Mouse (Mus musculus) bone marrow, adult 2 months (tissue): ENCODE data around the gene Arhgef33. TPM values are rescaled to one million over a fixed set of nuclear protein-coding genes. Genes with fewer than 3 reads are reported as not detected.

Experiments
- H3K27ac ChIP-seq: fragments of 200-500 bp; 2 replicates; pipeline ENCODE4 v1.5.1; 2012; ENCODE audit warnings: low read depth, mild to moderate bottlenecking, control low read depth, inconsistent platforms, low read length; ENCODE audit not compliant: control insufficient read depth, poor library complexity, insufficient read depth
- H3K4me1 ChIP-seq: fragments of 200-500 bp; 2 replicates; pipeline ENCODE4 v1.6.1; 2011; ENCODE audit warnings: low read length; ENCODE audit not compliant: control insufficient read depth, insufficient read depth
- H3K4me3 ChIP-seq: fragments of 200-500 bp; replicated peaks from 2 replicates; pipeline ENCODE3; 2011; ENCODE audit warnings: mild to moderate bottlenecking, low read depth, low read length, control low read depth; ENCODE audit not compliant: control insufficient read depth
- CTCF ChIP-seq: fragments of 200-500 bp; IDR thresholded peaks from 2 replicates; pipeline ENCODE4 v1.5.1; 2011; ENCODE audit warnings: low read length, control low read depth; ENCODE audit not compliant: control insufficient read depth, insufficient read depth
- POLR2A ChIP-seq: fragments of 200-500 bp; IDR thresholded peaks from 2 replicates; pipeline ENCODE4 v1.6.1; 2011; ENCODE audit warnings: low read depth, mild to moderate bottlenecking, control low read depth, low read length, borderline replicate concordance; ENCODE audit not compliant: control insufficient read depth
- WGBS: fragments of 180-500 bp; shearing (Covaris S2); methylation state at CpG from one replicate; pipeline ENCODE4 v1.1.7; 2018; 5-methylcytosine and 5-hydroxymethylcytosine counted together
- polyA plus RNA-seq: library from polyadenylated mRNA; stranded (reverse); fragments of >200 nt; gene quantifications from 2 replicates; pipeline ENCODE4 v1.2.4, GENCODE M21; 2011; ENCODE audit warnings: low replicate concordance; ENCODE audit not compliant: missing spikeins, insufficient read depth, insufficient read length

Gene Arhgef33
- polyA plus RNA-seq, 1 experiment = not detected

DNA sequence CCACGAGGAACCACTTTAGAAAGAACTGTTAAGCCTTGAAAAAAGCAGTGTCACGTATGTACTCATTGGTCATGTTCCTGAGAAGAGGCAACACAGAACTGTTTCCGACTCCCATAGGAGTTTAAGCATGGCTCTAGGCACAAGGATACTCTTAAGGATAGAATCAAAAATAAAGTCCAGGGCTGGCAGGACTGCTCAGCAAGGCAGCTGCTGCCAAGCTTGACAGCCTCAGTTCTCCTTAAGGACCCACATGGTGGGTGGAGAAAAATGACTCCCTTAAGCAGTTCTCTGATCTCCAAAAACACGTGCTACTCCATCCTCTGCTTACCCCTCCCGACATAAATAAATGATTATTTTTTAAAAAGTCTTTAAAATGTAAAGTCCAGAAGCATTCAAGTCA, 128.5 kb downstream of the Arhgef33 start:
- no peak overlapping the region for H3K4me3 ChIP-seq
- 81% methylated on average over 5 of the region's 5 CpGs for WGBS
- TF ChIP-seq CTCF (no peak), POLR2A (no peak)
- no peaks in the 10 kb centered on the region for H3K4me1 ChIP-seq
- no peak overlapping the region for H3K27ac ChIP-seq

DNA sequence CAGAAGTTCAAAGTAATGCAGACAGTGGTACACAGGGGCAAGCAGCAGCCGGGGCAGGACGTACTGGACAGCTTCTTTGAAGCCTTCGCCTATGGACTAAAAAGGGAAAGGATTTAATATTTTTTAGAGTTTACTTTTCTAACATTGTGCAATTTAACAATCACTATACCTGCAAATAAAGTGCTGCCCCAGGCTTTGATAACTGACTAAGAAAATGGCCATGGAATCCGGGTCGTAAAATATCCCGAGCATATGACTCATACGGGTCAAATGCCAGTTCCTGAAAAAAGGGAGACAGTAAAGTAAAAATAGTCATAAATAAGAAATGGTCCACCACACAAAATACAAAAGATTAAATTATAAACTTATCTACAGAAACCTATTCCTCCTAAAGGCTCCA, 138.2 kb downstream of the Arhgef33 start:
- Histone ChIP-seq H3K4me3 (no peak overlapping the region), H3K27ac (no peak overlapping the region), H3K4me1 (no peaks in the 10 kb centered on the region)
- 92% methylated on average over 7 of the region's 7 CpGs for WGBS
- no peak for TF ChIP-seq POLR2A
- no peak for TF ChIP-seq CTCF

DNA sequence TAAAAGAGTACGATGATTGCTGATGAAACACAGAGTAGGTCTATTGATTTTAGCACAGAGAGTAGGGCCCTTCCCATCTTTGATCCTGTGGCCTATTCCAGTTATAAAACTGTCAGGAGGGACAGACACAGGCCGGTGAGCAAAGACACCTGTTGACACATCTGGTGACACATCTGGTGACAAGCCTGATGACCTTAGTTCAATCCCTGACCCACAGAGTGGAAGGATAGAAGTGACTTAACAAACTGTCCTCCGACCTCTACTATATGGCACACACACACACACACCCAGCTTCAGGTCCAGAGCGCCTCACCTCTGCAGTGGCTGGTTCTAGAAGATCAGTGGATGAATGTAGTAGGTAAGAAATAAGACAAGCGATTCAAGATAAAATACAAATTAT, 139.3 kb downstream of the Arhgef33 start:
- Histone ChIP-seq H3K27ac (no peak overlapping the region), H3K4me3 (no peak overlapping the region), H3K4me1 (no peaks in the 10 kb centered on the region; the same call in 1 of the 2 replicates)
- whole genome bisulfite sequencing = 92% methylated on average over 5 of the region's 5 CpGs
- no peak for TF ChIP-seq POLR2A
- no peak for TF ChIP-seq CTCF

Other genes starting within 250 kb of the Arhgef33 start
- 21.7 and 21.8 TPM in 2 replicates for gene Hnrnpll, start 245.1 kb upstream of the Arhgef33 start, polyA plus RNA-seq
- 0.56 and 5.2 TPM in 2 replicates for gene Galm, start 179.9 kb upstream of the Arhgef33 start, polyA plus RNA-seq
- gene Srsf7, start 100.1 kb upstream of the Arhgef33 start, polyA plus RNA-seq = 166 and 167 TPM in 2 replicates
- gene Ttc39d, start 99.9 kb upstream of the Arhgef33 start, polyA plus RNA-seq = not detected in 2 replicates
- gene Gemin6, start 83.0 kb upstream of the Arhgef33 start, polyA plus RNA-seq = 7.8 and 10.4 TPM in 2 replicates
- gene Morn2, start 17.2 kb upstream of the Arhgef33 start, polyA plus RNA-seq = 5.6 and 6.4 TPM in 2 replicates
- gene Dhx57, start 16.9 kb upstream of the Arhgef33 start, polyA plus RNA-seq = 6.5 and 12.3 TPM in 2 replicates
- gene Gm10190, start 66.1 kb downstream of the Arhgef33 start, polyA plus RNA-seq = not detected in 2 replicates
- gene Sos1, start 173.0 kb downstream of the Arhgef33 start, polyA plus RNA-seq = 3.9 and 5.5 TPM in 2 replicates